Comparison of ENCODE assay signal across 1 mouse cellular context in the genomic region with DNA sequence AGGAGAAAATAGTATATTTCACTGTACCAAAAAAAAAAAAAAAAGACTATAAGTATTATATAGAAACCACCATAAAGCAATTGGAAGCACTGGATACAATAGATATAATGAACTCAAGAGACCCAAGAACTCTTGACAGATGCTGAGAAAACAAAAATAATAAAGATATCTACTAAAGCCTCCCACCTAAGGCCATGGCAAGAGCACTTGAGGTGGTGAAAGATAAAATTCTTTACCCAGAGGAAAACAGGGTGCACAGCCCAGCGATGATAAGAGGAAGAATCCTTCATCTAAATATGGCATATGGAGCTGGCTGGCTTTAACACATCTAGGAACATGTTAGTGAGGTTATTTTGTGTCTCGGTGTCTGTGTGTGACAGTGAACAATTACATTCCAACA.
TF ChIP-seq lines count a peak whose summit lies in the region.

No protein-coding gene starts in this region.

TF ChIP-seq in MEL, 35 proteins besides CTCF, POLR2A, EP300 and RAD21 (continued from another document):
- TF ChIP-seq SIN3A (IDR thresholded peaks at IDR 0.05; ENCODE audit: low read length) (peak; percentile 37; the same call in 1 of the 2 replicates), TAL1 (IDR thresholded peaks at IDR 0.05; ENCODE audit: low read length) (peak; percentile 91), TCF12 (IDR thresholded peaks at IDR 0.05; ENCODE audit: low read depth, low read length) (peak; percentile 92), MAZ (IDR thresholded peaks at IDR 0.05; ENCODE audit: low read depth, low read length) (no peak), MAX (IDR thresholded peaks at IDR 0.05; ENCODE audit: low read length) (no peak), MXI1 (IDR thresholded peaks at IDR 0.05; ENCODE audit: low read depth, low read length) (0 out of 2 replicates have a peak, but pooled peaks have one; percentile 5), ZKSCAN1 (IDR thresholded peaks at IDR 0.05; ENCODE audit: low read depth, low read length) (no peak), MEF2A (IDR thresholded peaks at IDR 0.05; ENCODE audit: extremely low read depth, insufficient replicate concordance, low read depth, low read length, poor library complexity, severe bottlenecking) (no peak)
